In the genomic region with DNA sequence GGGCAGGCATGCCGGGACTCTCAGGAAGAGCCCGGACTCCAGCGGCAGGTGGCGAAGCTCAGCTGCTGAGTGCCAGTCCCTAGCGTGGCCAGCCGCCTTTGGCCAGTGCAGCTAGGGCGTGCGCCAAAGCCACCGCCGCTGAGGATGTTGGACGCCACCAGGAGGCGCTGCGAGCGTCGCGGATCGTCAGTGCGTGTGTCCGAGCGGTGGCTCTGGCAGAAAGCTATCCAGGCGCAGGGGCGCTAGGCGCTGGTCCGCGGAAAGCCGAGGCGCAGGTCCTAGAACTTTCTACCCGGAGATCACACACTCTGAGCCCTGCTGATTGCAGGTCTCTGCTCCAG, we compare ENCODE assay signal across 8 mouse cellular contexts.
DNase-seq lines count a peak whose midpoint lies in the region; ATAC-seq and TF ChIP-seq lines count a peak whose summit lies in the region.

No protein-coding gene starts in this region.

- no peak for TF ChIP-seq POLR2A in ES-Bruce4 (IDR thresholded peaks at IDR 0.05; ENCODE audit: insufficient read depth, low read length)
- no peak for TF ChIP-seq POLR2A in olfactory bulb, adult 2 months (IDR thresholded peaks at IDR 0.05; ENCODE audit: insufficient read depth, low read depth, low read length)

- no peak overlapping the region for H3K27ac ChIP-seq in ES-Bruce4 (ENCODE audit: insufficient read depth, low read length)
- peak overlapping the region; percentile 87 for H3K27ac ChIP-seq in forebrain, embryonic 16.5 days (ENCODE audit: low read length)
- peak overlapping the region; percentile 54 for H3K27ac ChIP-seq in olfactory bulb, adult 2 months (ENCODE audit: insufficient read depth, low read depth, low read length)

- peak; percentile 91 for DNase-seq in cerebellum, adult 11 months
- peak; percentile 34 for DNase-seq in heart, postnatal 25 days (ENCODE audit: low spot score)
- peak; percentile 28 for DNase-seq in large intestine, adult 2 months (ENCODE audit: low read depth, low spot score)
- DNase-seq in lung, adult 18-20 months = peak; percentile 74 to 81
- DNase-seq in thymus, postnatal 36 days = peak; percentile 34 to 41

- H3K36me3 ChIP-seq in ES-Bruce4 (ENCODE audit: control insufficient read depth, insufficient read depth, low read length, poor library complexity, severe bottlenecking) = no peaks in the 10 kb centered on the region
- H3K36me3 ChIP-seq in forebrain, embryonic 16.5 days (ENCODE audit: control insufficient read depth, insufficient read depth) = no peaks in the 10 kb centered on the region

- H3K4me2 ChIP-seq in forebrain, embryonic 16.5 days (ENCODE audit: low read length) = peak overlapping the region; percentile 87

- H3K9me3 ChIP-seq in ES-Bruce4 (replicated peaks; ENCODE audit: control insufficient read depth, insufficient read depth, low read length, poor library complexity, severe bottlenecking) = no peaks in the 10 kb centered on the region
- no peaks in the 10 kb centered on the region for H3K9me3 ChIP-seq in forebrain, embryonic 16.5 days (ENCODE audit: control insufficient read depth, low read length)

- peak; percentile 88 for TF ChIP-seq CTCF in ES-Bruce4 (IDR thresholded peaks at IDR 0.05; ENCODE audit: low read depth, low read length)
- TF ChIP-seq CTCF in olfactory bulb, adult 2 months (IDR thresholded peaks at IDR 0.05; ENCODE audit: insufficient read depth, low read depth, low read length) = peak; percentile 91

- intact Hi-C loops in heart, postnatal 25 days (cut with DNase I) = loop anchor here (2.0 kb wide), 1 partner anchor 223 kb away; no protein-coding TSS in a partner anchor

- no peaks in the 10 kb centered on the region for H3K27me3 ChIP-seq in ES-Bruce4 (ENCODE audit: control insufficient read depth, insufficient read depth, low read length, poor library complexity, severe bottlenecking)
- no peaks in the 10 kb centered on the region for H3K27me3 ChIP-seq in forebrain, embryonic 16.5 days (replicated peaks; ENCODE audit: control insufficient read depth, insufficient read depth, low read length)

- H3K9ac ChIP-seq in ES-Bruce4 (ENCODE audit: low read depth, poor library complexity, severe bottlenecking) = no peak overlapping the region
- peak overlapping the region; percentile 74 for H3K9ac ChIP-seq in forebrain, embryonic 16.5 days (replicated peaks; ENCODE audit: low read depth, low read length)

- no peaks in the 10 kb centered on the region for H3K4me1 ChIP-seq in ES-Bruce4 (ENCODE audit: control insufficient read depth, insufficient read depth, low read length)
- H3K4me1 ChIP-seq in forebrain, embryonic 16.5 days (replicated peaks; ENCODE audit: control insufficient read depth, insufficient read depth, low read length) = peaks cover 43% of the 10 kb centered on the region
- peaks cover 26% of the 10 kb centered on the region for H3K4me1 ChIP-seq in olfactory bulb, adult 2 months (ENCODE audit: control insufficient read depth, insufficient read depth, low read length)

- H3K4me3 ChIP-seq in ES-Bruce4 (ENCODE audit: low read depth, low read length) = peak overlapping the region; percentile 49
- H3K4me3 ChIP-seq in forebrain, embryonic 16.5 days (replicated peaks; ENCODE audit: low read length) = peak overlapping the region; percentile 40
- peak overlapping the region; percentile 42 for H3K4me3 ChIP-seq in olfactory bulb, adult 2 months (ENCODE audit: insufficient read depth, low read depth, low read length)

- no peak for TF ChIP-seq EP300 in ES-Bruce4 (IDR thresholded peaks at IDR 0.05; ENCODE audit: insufficient read depth, low read depth, low read length)

- WGBS in forebrain, embryonic 16.5 days = under 1% methylated on average over 28 of the region's 28 CpGs
- WGBS in large intestine, adult 2 months = under 1% methylated on average over 28 of the region's 28 CpGs
- under 1% methylated on average over 28 of the region's 28 CpGs for WGBS in olfactory bulb, adult 2 months

- peak; percentile 54 for ATAC-seq in forebrain, embryonic 16.5 days

Comparison
In these comparisons a context has a peak if more than half of its experiments do, and no peak if none do; other contexts are left out.
1. DNase-seq: peak in every context shown above with its lines; median percentile 91 in cerebellum, adult 11 months; 78 in lung, adult 18-20 months; 38 in thymus, postnatal 36 days; 34 in heart, postnatal 25 days; 28 in large intestine, adult 2 months.